Mouse (Mus musculus): ENCODE results near the gene Sfmbt2.
A peak's percentile ranks its signal among the peaks of the same experiment; 100 is the strongest.

The Sfmbt2 gene

GRCm38 (mm10) chr2:10370176-10370575 lies at the start of gene Sfmbt2:
Gene Sfmbt2 (plus strand): TSS chr2:10370510.
- no peak for DNase-seq (ENCODE audit: extremely low read depth, insufficient read length, low spot score)

GRCm38 (mm10) chr2:10321093-10321492 lies 49.2 kb upstream of the Sfmbt2 start:
- DNase-seq (ENCODE audit: extremely low read depth, insufficient read length, low spot score) = no peak

GRCm38 (mm10) chr2:10323173-10323572 lies 47.1 kb upstream of the Sfmbt2 start:
- DNase-seq (ENCODE audit: extremely low read depth, insufficient read length, low spot score) = no peak

GRCm38 (mm10) chr2:10324980-10325379 lies 45.3 kb upstream of the Sfmbt2 start:
- no peak for DNase-seq (ENCODE audit: extremely low read depth, insufficient read length, low spot score)

GRCm38 (mm10) chr2:10330216-10330615 lies 40.1 kb upstream of the Sfmbt2 start:
- DNase-seq (ENCODE audit: extremely low read depth, insufficient read length, low spot score) = no peak

- DNase-seq (ENCODE audit: extremely low read depth, insufficient read length, low spot score) = no peak
Observed at GRCm38 (mm10) chr2:10334299-10334698, 36.0 kb upstream of the Sfmbt2 start.

- no peak for DNase-seq (ENCODE audit: extremely low read depth, insufficient read length, low spot score)
Observed at GRCm38 (mm10) chr2:10335037-10335608, 35.2 kb upstream of the Sfmbt2 start.

- no peak for DNase-seq (ENCODE audit: extremely low read depth, insufficient read length, low spot score)
Observed at GRCm38 (mm10) chr2:10340022-10340421, 30.3 kb upstream of the Sfmbt2 start.

GRCm38 (mm10) chr2:10343523-10343922 lies 26.8 kb upstream of the Sfmbt2 start:
- no peak for DNase-seq (ENCODE audit: extremely low read depth, insufficient read length, low spot score)

- DNase-seq (ENCODE audit: extremely low read depth, insufficient read length, low spot score) = peak; percentile 35
Observed at GRCm38 (mm10) chr2:10344073-10344472, 26.2 kb upstream of the Sfmbt2 start.

- no peak for DNase-seq (ENCODE audit: extremely low read depth, insufficient read length, low spot score)
Observed at GRCm38 (mm10) chr2:10347193-10347592, 23.1 kb upstream of the Sfmbt2 start.

- no peak for DNase-seq (ENCODE audit: extremely low read depth, insufficient read length, low spot score)
Observed at GRCm38 (mm10) chr2:10348036-10348435, 22.3 kb upstream of the Sfmbt2 start.

GRCm38 (mm10) chr2:10350266-10350810 lies 20.0 kb upstream of the Sfmbt2 start:
- no peak for DNase-seq (ENCODE audit: extremely low read depth, insufficient read length, low spot score)

- peak; percentile 45 for DNase-seq (ENCODE audit: extremely low read depth, insufficient read length, low spot score)
Observed at GRCm38 (mm10) chr2:10351125-10351524, 19.2 kb upstream of the Sfmbt2 start.

GRCm38 (mm10) chr2:10352887-10353286 lies 17.4 kb upstream of the Sfmbt2 start:
- no peak for DNase-seq (ENCODE audit: extremely low read depth, insufficient read length, low spot score)

- no peak for DNase-seq (ENCODE audit: extremely low read depth, insufficient read length, low spot score)
Observed at GRCm38 (mm10) chr2:10353889-10354288, 16.4 kb upstream of the Sfmbt2 start.

- no peak for DNase-seq (ENCODE audit: extremely low read depth, insufficient read length, low spot score)
Observed at GRCm38 (mm10) chr2:10359861-10360260, 10.4 kb upstream of the Sfmbt2 start.

GRCm38 (mm10) chr2:10365081-10365480 lies 5.2 kb upstream of the Sfmbt2 start:
- no peak for DNase-seq (ENCODE audit: extremely low read depth, insufficient read length, low spot score)

- DNase-seq (ENCODE audit: extremely low read depth, insufficient read length, low spot score) = no peak
Observed at GRCm38 (mm10) chr2:10366284-10366683, 4.0 kb upstream of the Sfmbt2 start.

- DNase-seq (ENCODE audit: extremely low read depth, insufficient read length, low spot score) = no peak
Observed at GRCm38 (mm10) chr2:10369676-10370075, 634 bp upstream of the Sfmbt2 start.

- DNase-seq (ENCODE audit: extremely low read depth, insufficient read length, low spot score) = no peak
Observed at GRCm38 (mm10) chr2:10370687-10371458, 563 bp downstream of the Sfmbt2 start.

- no peak for DNase-seq (ENCODE audit: extremely low read depth, insufficient read length, low spot score)
Observed at GRCm38 (mm10) chr2:10371459-10371817, 1.1 kb downstream of the Sfmbt2 start.
